Mouse (Mus musculus) liver, postnatal 0 days (tissue): ENCODE measurements at regions not wholly inside any gene's neighbourhood (a gene's known extent, or its start where the extent isn't known, plus 50 kb on each side); places are given as distances from the start of the nearest gene placed in this dataset.

Experiments
- ATAC-seq: fragments of 200-750 bp; cut with Nextera tagmentation; 2 replicates; pipeline ENCODE4 v1.8.0; 2017; ENCODE audit warnings: mild to moderate bottlenecking, moderate library complexity
- DNase-seq: peaks from one replicate; pipeline ENCODE4 v3.0.0-alpha.2; 2016
- H3K27ac ChIP-seq: fragments of 300-500 bp; sonication (generic); 2 replicates; pipeline ENCODE4 v1.5.1; 2014; ENCODE audit warnings: antibody characterized with exemption, moderate library complexity, mild to moderate bottlenecking, low read depth
- H3K27me3 ChIP-seq: fragments of 300-500 bp; sonication (generic); 2 replicates; pipeline ENCODE4 v1.6.1; 2014; ENCODE audit warnings: low read length, control low read depth, mixed read lengths; ENCODE audit not compliant: insufficient read depth
- H3K36me3 ChIP-seq: fragments of 300-500 bp; sonication (generic); replicated peaks from 2 replicates; pipeline ENCODE4 v1.6.1; 2014; ENCODE audit warnings: mild to moderate bottlenecking, control low read depth, low read length, moderate library complexity, mixed read lengths; ENCODE audit not compliant: insufficient read depth
- H3K4me1 ChIP-seq: fragments of 300-500 bp; sonication (generic); 2 replicates; pipeline ENCODE4 v1.6.1; 2014; ENCODE audit warnings: antibody characterized with exemption, mild to moderate bottlenecking, control low read depth; ENCODE audit not compliant: insufficient read depth
- H3K4me2 ChIP-seq: fragments of 300-500 bp; sonication (generic); 2 replicates; pipeline ENCODE4 v1.6.1; 2014; ENCODE audit warnings: low read depth, mild to moderate bottlenecking, low read length, moderate library complexity, mixed read lengths
- H3K4me3 ChIP-seq: fragments of 300-500 bp; sonication (generic); 2 replicates; pipeline ENCODE4 v1.5.1; 2014; ENCODE audit warnings: low read depth, low read length
- H3K9ac ChIP-seq: fragments of 300-500 bp; sonication (generic); replicated peaks from 2 replicates; pipeline ENCODE4 v1.6.1; 2014; ENCODE audit warnings: mild to moderate bottlenecking, moderate library complexity
- H3K9me3 ChIP-seq: fragments of 300-500 bp; sonication (generic); 2 replicates; pipeline ENCODE4 v1.6.1; 2016; ENCODE audit warnings: mild to moderate bottlenecking, control low read depth, low read length, mixed read lengths
- CTCF ChIP-seq: sonication (generic); IDR thresholded peaks from 2 replicates; pipeline ENCODE4 v1.5.1; 2016; ENCODE audit warnings: antibody characterized with exemption, low read depth
- EP300 ChIP-seq: IDR thresholded peaks from 2 replicates; pipeline ENCODE4 v1.6.1; 2016; ENCODE audit warnings: antibody characterized with exemption, low read depth, mild to moderate bottlenecking
- WGBS: fragments of 180-500 bp; shearing (Covaris S2); extraction: QIAGEN DNeasy Blood & Tissue Kit; methylation state at CpG from one replicate; pipeline ENCODE4 v1.1.7; 2014; ENCODE audit not compliant: insufficient replicate concordance; 5-methylcytosine and 5-hydroxymethylcytosine counted together

DNA sequence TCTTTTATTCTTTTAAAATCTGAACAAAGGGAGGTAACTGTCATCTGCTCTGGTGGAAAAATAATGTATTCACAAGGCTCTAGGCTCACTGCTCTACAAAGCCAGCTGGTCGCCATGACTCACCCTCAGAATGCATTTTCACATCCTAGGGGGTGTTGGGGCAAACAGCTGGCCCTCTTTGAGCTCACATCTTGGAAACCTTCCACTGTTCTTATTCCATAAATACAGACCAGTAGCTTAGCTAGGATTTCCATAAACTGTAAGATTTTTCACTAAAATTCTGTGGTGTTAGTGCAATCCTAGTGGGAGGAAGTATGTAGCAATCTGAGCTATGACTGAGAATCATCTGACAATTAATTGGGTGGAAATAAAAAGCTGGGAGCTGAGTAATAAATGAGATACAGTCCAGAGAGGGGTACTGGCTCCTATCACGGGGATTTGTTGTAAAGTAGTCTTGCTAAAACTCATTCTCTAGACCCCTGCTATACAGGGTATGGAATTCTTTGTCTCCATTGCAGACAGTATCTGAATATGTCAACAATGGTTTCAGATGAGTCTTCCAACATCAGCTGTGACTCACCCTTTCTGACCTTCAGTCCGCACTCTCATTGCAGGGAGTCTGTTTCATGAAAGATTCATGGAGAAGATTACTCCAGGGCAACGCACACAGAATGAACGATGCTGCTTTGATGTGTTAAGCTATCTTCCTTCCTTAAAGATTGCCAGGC, 67.2 kb upstream of the Vav3 start:
- Histone ChIP-seq H3K27ac (no peak overlapping the region), H3K27me3 (no peaks in the 10 kb centered on the region), H3K36me3 (no peaks in the 10 kb centered on the region), H3K4me3 (no peak overlapping the region), H3K9me3 (no peaks in the 10 kb centered on the region), H3K4me2 (no peak overlapping the region), H3K9ac (no peak overlapping the region), H3K4me1 (no peaks in the 10 kb centered on the region)
- TF ChIP-seq EP300, result no peak
- no peak for TF ChIP-seq CTCF
- DNase-seq (no peak), ATAC-seq (no peak)
- 60% methylated on average over 5 of the region's 5 CpGs for WGBS

DNA sequence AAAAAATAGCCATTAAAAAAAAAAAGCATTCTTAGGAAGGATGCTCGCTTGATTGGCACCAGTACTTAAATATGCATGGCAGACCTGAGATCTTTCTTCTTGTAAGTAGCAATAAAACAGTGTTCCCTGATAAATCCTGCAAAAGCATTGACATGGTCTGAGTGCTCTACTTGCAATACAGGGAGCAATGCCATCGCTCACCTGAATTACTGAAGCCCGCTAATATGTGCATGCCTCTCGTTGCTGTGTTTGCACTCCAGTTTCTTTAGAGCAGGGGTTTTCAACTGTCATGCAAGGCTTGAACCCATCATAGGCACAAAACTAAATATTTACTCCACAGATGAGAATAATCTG, 66.7 kb upstream of the Vav3 start:
- TF ChIP-seq CTCF, result no peak
- TF ChIP-seq EP300, result no peak
- Histone ChIP-seq H3K36me3 (no peaks in the 10 kb centered on the region), H3K4me1 (no peaks in the 10 kb centered on the region), H3K4me2 (no peak overlapping the region), H3K27ac (no peak overlapping the region), H3K27me3 (no peaks in the 10 kb centered on the region), H3K9ac (no peak overlapping the region), H3K9me3 (no peaks in the 10 kb centered on the region), H3K4me3 (no peak overlapping the region)
- 77% methylated on average over 4 of the region's 4 CpGs for WGBS
- DNase-seq (no peak), ATAC-seq (no peak)

DNA sequence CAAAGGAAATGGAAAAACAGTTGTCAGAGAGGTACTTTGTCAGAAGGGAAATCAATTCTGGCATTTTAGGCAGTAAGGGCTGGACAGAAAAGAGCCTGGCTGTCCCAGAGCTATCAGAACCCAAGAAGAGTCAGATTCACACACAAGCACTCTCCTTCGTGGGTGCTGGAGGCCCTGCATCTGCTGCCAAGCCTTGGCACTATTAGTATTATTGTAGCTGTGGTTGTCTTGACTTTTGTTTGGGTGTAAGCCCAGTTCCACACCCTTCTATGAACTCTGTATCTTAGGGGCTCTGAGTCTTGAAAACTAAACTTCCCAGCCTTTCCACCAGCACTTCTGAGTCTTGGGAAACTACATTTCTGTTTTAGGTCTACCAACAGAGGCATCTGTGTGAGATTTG, 61.4 kb upstream of the Vav3 start:
- 32% methylated on average over 1 of the region's 1 CpGs for WGBS
- Histone ChIP-seq H3K9me3 (no peaks in the 10 kb centered on the region), H3K27ac (no peak overlapping the region), H3K4me3 (no peak overlapping the region), H3K4me1 (no peaks in the 10 kb centered on the region), H3K4me2 (no peak overlapping the region), H3K36me3 (no peaks in the 10 kb centered on the region), H3K27me3 (no peaks in the 10 kb centered on the region), H3K9ac (no peak overlapping the region)
- no peak for TF ChIP-seq EP300
- no peak for TF ChIP-seq CTCF
- ATAC-seq (no peak), DNase-seq (no peak)

DNA sequence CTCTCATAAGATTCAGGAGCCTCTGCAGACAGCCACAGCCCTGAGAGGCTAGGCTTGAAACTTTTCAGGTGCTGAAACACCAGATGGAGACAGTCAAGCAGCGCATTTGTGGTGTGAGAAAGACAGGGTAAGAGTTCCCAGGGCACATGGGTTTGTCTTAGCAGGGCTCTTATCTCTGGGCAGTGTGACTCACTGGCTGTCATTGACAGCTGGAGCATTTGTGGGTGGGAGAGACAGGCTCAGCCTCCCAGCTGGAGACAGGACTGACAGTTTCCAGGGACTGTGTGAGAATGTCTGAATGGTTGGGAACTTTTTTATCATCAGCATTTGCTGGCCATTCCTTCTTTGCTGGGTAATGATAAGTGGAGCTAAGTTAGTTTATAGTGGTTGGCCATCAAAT, 53.9 kb upstream of the Vav3 start:
- no peak overlapping the region for H3K27ac ChIP-seq
- no peak for ATAC-seq

More for the DNA sequence above, 53.9 kb upstream of the Vav3 start:
- DNase-seq, result no peak
- H3K9me3 ChIP-seq, result no peaks in the 10 kb centered on the region
- TF ChIP-seq CTCF (no peak), EP300 (no peak)
- H3K9ac ChIP-seq, result no peak overlapping the region
- no peaks in the 10 kb centered on the region for H3K4me1 ChIP-seq
- H3K27me3 ChIP-seq, result no peaks in the 10 kb centered on the region
- no peaks in the 10 kb centered on the region for H3K36me3 ChIP-seq
- H3K4me3 ChIP-seq, result no peak overlapping the region
- H3K4me2 ChIP-seq, result no peak overlapping the region
- 33% methylated on average over 1 of the region's 1 CpGs for WGBS
